Mouse (Mus musculus) ES-Bruce4 (cell line): ENCODE data around the gene Cbfa2t3. TPM values are rescaled to one million over a fixed set of nuclear protein-coding genes. Genes with fewer than 3 reads are reported as not detected.

ENCODE experiments used
- H3K27ac ChIP-seq: 2 replicates; pipeline ENCODE4 v1.5.1; 2012; ENCODE audit warnings: low read length, inconsistent platforms; ENCODE audit not compliant: insufficient read depth
- H3K27me3 ChIP-seq: 2 replicates; pipeline ENCODE4 v1.6.1; 2012; ENCODE audit warnings: mild to moderate bottlenecking, low read length, inconsistent platforms; ENCODE audit not compliant: control insufficient read depth, poor library complexity, insufficient read depth, severe bottlenecking
- H3K36me3 ChIP-seq: 2 replicates; pipeline ENCODE4 v1.6.1; 2012; ENCODE audit warnings: inconsistent platforms, mild to moderate bottlenecking, low read length, moderate library complexity; ENCODE audit not compliant: control insufficient read depth, poor library complexity, insufficient read depth, severe bottlenecking
- H3K4me1 ChIP-seq: one replicate; pipeline ENCODE4 v1.8.1; 2011; ENCODE audit warnings: low read length; ENCODE audit not compliant: control insufficient read depth, insufficient read depth
- H3K4me3 ChIP-seq: 2 replicates; pipeline ENCODE4 v1.5.1; 2011; ENCODE audit warnings: low read depth, mild to moderate bottlenecking, low read length
- H3K9ac ChIP-seq: 2 replicates; pipeline ENCODE4 v1.6.1; 2012; ENCODE audit warnings: low read depth, mild to moderate bottlenecking, inconsistent platforms; ENCODE audit not compliant: poor library complexity, severe bottlenecking
- H3K9me3 ChIP-seq: replicated peaks from 2 replicates; pipeline ENCODE4 v1.6.1; 2012; ENCODE audit warnings: mild to moderate bottlenecking, low read length, inconsistent platforms; ENCODE audit not compliant: control insufficient read depth, poor library complexity, insufficient read depth, severe bottlenecking
- CTCF ChIP-seq: IDR thresholded peaks from one replicate; pipeline ENCODE4 v1.8.1; 2011; ENCODE audit warnings: low read depth, low read length
- EP300 ChIP-seq: IDR thresholded peaks from 2 replicates; pipeline ENCODE4 v1.6.1; 2011; ENCODE audit warnings: low read depth, low read length; ENCODE audit not compliant: insufficient read depth
- POLR2A ChIP-seq: IDR thresholded peaks from one replicate; pipeline ENCODE4 v1.8.1; 2011; ENCODE audit warnings: low read length; ENCODE audit not compliant: insufficient read depth
- polyA plus RNA-seq: library from polyadenylated mRNA; stranded (reverse); fragments of >200 nt; gene quantifications from 2 replicates; pipeline ENCODE4 v1.2.4, GENCODE M21; 2011; ENCODE audit warnings: low read depth; ENCODE audit not compliant: missing spikeins, insufficient read depth, insufficient read length

The Cbfa2t3 gene
- polyA plus RNA-seq: 0.17 and 0.42 TPM in 2 replicates

DNA sequence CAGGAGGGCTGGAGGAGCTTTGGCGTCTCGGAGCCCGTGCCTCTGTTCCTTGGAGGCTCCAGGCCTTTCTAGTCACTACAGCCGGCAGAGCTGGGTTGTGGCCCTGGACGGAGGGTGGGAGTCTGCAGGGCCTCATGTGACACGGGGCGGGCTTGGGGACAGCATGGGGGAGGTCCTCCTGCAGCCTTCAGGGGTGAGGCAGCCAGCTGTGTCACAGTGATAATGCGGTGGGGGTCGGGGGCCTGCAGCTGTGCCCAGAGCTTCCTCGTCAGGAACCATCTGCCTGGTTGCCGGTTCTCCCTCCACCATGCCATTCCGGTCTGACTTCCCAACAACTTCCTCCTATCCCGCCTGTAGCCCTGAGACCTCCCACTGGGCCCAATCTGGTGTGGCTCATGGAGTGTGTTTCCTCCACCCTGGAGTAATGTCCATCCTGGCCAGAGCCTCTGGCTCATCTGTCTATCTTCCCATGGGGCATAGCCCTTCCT is at the start of gene Cbfa2t3:
Gene Cbfa2t3, minus strand, starts transcription at position 105 of the 488 bp plus-strand sequence.
- no peak within 1 kb of the TSS for H3K4me3 ChIP-seq
- H3K4me1 ChIP-seq: no peaks in the 10 kb centered on the region

DNA sequence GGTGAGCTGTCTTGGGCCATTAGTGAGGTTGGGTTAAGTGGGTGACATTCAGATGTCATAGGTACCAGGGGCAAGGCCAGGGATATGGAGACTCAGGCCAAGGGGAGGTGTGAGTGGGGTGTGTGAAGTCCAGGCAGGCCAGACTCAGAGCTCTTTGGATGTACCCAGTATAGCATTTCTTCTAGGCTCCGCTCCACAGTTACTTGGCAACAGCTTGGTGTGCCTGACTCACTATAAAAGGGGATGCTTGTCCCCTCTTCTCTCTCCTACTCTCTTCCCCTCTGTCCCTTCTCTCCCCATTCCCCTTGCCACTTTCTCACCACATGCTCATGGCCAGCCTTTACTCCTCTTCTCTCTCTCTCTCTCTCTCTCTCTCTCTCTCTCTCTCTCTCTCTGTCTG is 48.9 kb upstream of the Cbfa2t3 start:
- no peaks in the 10 kb centered on the region for H3K4me1 ChIP-seq
- H3K9ac ChIP-seq: no peak overlapping the region
- no peak overlapping the region for H3K27ac ChIP-seq
- no peak overlapping the region for H3K4me3 ChIP-seq
- no peaks in the 10 kb centered on the region for H3K36me3 ChIP-seq
- TF ChIP-seq EP300 (no peak), POLR2A (no peak), CTCF (no peak)
- H3K27me3 ChIP-seq: no peaks in the 10 kb centered on the region
- H3K9me3 ChIP-seq: no peaks in the 10 kb centered on the region

More for the DNA sequence above, at the start of gene Cbfa2t3:
- Histone ChIP-seq H3K27ac (no peak within 1 kb of the TSS), H3K36me3 (no peaks in the 10 kb centered on the region), H3K9me3 (no peaks in the 10 kb centered on the region), H3K27me3 (no peaks in the 10 kb centered on the region), H3K9ac (no peak within 1 kb of the TSS)
- TF ChIP-seq EP300 (no peak), POLR2A (no peak), CTCF (no peak)

DNA sequence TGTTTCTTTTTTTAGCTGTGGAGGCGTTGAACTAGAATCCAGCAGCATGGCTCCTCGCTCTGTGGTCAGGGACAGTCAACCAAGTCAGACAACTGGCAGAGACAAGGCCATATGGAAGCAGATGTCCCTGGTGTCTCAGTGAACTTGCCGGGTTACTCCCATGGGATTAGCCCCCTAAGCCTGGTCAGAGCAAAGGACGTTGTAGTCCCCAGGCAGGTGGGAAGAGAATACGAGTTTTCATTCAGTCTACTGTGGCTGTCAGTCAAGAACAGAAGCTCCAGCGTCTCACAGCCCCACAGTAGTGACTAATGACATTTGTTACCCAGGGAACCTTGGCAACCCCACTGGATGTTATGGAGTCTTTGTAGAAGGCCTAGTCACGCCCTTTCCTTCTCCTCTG is 47.5 kb upstream of the Cbfa2t3 start:
- Histone ChIP-seq H3K36me3 (no peaks in the 10 kb centered on the region), H3K4me1 (no peaks in the 10 kb centered on the region), H3K27me3 (no peaks in the 10 kb centered on the region), H3K9me3 (no peaks in the 10 kb centered on the region), H3K9ac (no peak overlapping the region), H3K27ac (no peak overlapping the region), H3K4me3 (no peak overlapping the region)
- TF ChIP-seq EP300 (no peak), CTCF (no peak), POLR2A (no peak)

DNA sequence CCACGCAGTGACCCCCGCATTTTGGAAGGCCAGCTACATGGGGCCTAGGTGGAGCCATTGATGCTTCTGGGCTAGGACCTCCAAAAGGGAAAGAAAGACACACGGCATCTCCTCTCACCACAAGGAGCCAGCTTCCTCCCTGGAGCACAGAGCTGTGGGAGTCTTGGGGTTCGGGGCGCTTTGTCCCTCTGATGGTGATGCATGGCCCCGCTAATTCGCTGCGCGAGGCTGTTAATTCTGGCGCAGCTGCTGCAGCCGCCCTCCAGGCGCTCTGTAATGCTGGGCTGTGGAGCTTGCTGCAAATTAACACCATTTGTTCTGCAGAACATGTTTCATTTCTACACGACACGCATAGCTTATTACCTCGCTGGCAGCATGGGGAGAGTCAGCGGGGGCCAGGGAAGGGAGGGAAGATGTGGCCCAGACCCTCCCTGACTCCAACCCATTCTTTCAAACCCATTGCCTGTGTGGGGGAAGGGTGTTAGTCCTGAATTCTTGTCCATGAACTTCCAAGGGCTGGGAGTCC is 46.9 kb upstream of the Cbfa2t3 start:
- Histone ChIP-seq H3K4me1 (no peaks in the 10 kb centered on the region), H3K4me3 (no peak overlapping the region), H3K27me3 (no peaks in the 10 kb centered on the region), H3K36me3 (no peaks in the 10 kb centered on the region), H3K9ac (no peak overlapping the region), H3K9me3 (no peaks in the 10 kb centered on the region), H3K27ac (no peak overlapping the region)
- no peak for TF ChIP-seq POLR2A
- no peak for TF ChIP-seq CTCF
- no peak for TF ChIP-seq EP300

DNA sequence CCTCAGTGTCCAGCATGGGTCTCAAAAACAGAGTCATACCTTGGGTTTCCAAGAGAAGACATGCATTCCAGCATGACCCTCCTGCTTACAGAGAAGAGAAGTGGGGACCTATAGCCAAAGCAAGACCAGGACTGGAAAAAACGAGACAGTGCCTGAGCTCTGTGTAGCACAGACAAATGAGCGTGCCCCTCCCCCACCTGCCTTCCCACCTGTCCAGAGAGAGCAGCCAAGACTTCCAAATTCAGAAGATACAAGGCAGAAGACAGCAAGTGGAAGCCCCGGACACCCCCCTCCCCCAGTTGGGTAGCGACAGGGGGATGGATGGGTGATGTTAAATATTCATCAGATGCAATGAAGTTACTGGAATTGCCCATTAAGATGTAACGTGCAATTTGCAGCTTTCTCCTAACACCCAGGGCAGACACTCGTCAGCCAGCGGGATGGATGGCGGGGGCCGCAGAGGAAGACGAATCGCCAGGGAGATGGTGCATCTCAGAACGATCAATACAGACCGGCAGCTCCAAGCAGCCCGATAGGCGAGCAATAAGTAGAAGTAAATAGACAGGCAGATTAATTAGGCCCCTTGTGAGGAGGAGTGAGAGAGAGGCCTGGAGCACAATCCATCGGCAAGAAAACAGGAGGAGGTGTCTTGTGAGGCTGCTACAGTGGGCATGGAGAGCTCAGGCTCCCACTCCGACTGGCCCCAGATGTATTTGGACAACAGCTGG is 46.3 kb upstream of the Cbfa2t3 start:
- H3K27me3 ChIP-seq: no peaks in the 10 kb centered on the region
- no peaks in the 10 kb centered on the region for H3K9me3 ChIP-seq
- H3K4me3 ChIP-seq: no peak overlapping the region
- no peak overlapping the region for H3K9ac ChIP-seq
- no peak overlapping the region for H3K27ac ChIP-seq
- no peaks in the 10 kb centered on the region for H3K36me3 ChIP-seq
- TF ChIP-seq EP300: no peak
- no peak for TF ChIP-seq POLR2A
- no peak for TF ChIP-seq CTCF
- H3K4me1 ChIP-seq: no peaks in the 10 kb centered on the region

DNA sequence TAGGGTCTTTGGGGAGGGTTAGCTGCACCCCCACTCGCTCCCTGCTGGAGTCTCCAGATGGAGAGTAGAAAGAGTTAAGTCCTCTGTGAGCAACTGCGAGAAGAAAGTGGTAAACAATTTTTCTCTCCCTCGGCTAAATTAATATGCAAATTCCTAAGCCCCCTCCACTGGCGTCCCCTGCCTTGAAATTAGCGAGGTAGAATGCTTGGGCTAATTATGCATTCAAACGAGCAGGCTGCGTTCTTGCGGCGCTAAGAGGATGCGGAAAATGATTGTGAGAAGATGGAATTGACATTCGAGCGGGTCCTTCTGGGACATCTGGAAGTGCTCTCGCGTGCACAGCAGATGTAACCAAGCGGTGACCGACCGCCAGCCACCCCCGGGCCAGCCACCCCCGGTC is 43.6 kb upstream of the Cbfa2t3 start:
- no peaks in the 10 kb centered on the region for H3K4me1 ChIP-seq
- no peaks in the 10 kb centered on the region for H3K27me3 ChIP-seq

More for the DNA sequence above, 43.6 kb upstream of the Cbfa2t3 start:
- H3K9ac ChIP-seq: no peak overlapping the region
- no peaks in the 10 kb centered on the region for H3K36me3 ChIP-seq
- no peak overlapping the region for H3K27ac ChIP-seq
- no peaks in the 10 kb centered on the region for H3K9me3 ChIP-seq
- no peak for TF ChIP-seq EP300
- no peak for TF ChIP-seq POLR2A
- no peak for TF ChIP-seq CTCF
- H3K4me3 ChIP-seq: no peak overlapping the region
